Mouse (Mus musculus) ovary, adult 10 weeks (tissue): ENCODE data around the gene Tsx. TPM values are rescaled to one million over a fixed set of nuclear protein-coding genes. Genes with fewer than 3 reads are reported as not detected.

Experiments used
- polyA plus RNA-seq: library from polyadenylated mRNA; stranded (reverse); fragments of 350-450 nt; fragmentation: Illumina TruSeq; extraction: RNeasy Lipid Tissue Mini Kit (QIAGEN cat#74804); gene quantifications from one replicate; pipeline ENCODE4 v1.2.3, GENCODE M21; 2014

Gene Tsx
- not detected for polyA plus RNA-seq

DNA sequence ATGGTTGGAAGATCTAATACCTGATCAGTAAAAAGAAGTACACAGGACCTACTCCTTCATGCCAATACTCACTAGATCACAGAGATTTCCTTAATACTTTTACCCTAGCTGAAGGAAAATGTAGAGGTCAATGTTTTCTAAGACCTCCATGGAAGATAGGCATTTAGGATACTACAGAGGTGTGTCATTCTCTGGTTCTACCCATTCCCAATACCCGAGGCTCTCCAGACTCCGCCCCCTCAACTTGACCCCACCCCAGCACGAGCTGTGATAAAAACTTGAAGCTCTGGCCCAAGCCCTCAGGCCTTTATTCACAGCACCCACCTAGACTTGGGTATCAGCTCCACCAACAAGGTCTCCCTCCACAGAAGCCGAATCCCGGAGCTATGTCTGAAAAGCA, at the start of gene Tsx:
TSS of gene Tsx (plus strand) at position 301 of the 400 bp plus-strand sequence.

DNA sequence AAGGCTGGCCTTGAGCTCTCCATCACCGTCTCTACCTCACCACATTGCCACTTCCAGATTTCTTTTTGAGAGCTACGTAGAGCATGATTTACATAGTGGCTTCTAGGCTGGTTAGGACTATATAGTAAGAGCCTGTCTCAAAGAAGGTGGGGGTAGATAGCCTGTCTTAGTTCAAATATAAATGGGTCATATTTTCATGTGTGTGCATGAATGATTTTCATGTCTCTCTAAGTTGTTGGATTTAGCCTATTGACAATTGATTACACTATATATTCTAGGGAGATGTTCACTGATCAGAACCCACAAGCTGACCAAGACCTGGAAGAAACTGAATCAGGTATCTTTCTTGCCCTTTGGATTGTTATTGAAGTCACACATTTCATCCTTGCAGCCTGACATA, 7.4 kb downstream of the Tsx start, which contains the start of gene Gm26992:
TSS of gene Gm26992 (plus strand) at position 301 of the 400 bp plus-strand sequence.

Other genes starting within 250 kb of the Tsx start
- gene Nap1l2, start 227.8 kb upstream of the Tsx start, polyA plus RNA-seq, result 17.8 TPM
- gene Cdx4, start 93.1 kb upstream of the Tsx start, polyA plus RNA-seq, result not detected
- gene Chic1, start 58.0 kb upstream of the Tsx start, polyA plus RNA-seq, result 29.3 TPM
- gene Gm26992, start 7.5 kb downstream of the Tsx start, polyA plus RNA-seq, result not detected
- not detected for gene Zcchc13, start 216.1 kb downstream of the Tsx start, polyA plus RNA-seq